Mouse (Mus musculus) hindbrain, embryonic 13.5 days (tissue): ENCODE measurements at regions not wholly inside any gene's neighbourhood (a gene's known extent, or its start where the extent isn't known, plus 50 kb on each side); places are given as distances from the start of the nearest gene placed in this dataset.
A peak's percentile ranks its signal among the peaks of the same experiment; 100 is the strongest.
"Not testable (repeated sequence)": the region's sequence is repeated elsewhere in the genome, so short reads cannot be mapped to it uniquely, and the experiment has no call there.

Source experiments
- ATAC-seq: fragments of 200-750 bp; cut with Nextera tagmentation; 2 replicates; pipeline ENCODE4 v1.8.0; 2017; ENCODE audit warnings: moderate TSS enrichment; ENCODE audit not compliant: low FRiP score
- H3K27ac ChIP-seq: fragments of 300-500 bp; sonication (generic); 2 replicates; pipeline ENCODE4 v1.5.1; 2015; ENCODE audit warnings: inconsistent platforms, mild to moderate bottlenecking, moderate library complexity
- H3K27me3 ChIP-seq: fragments of 300-500 bp; sonication (generic); 2 replicates; pipeline ENCODE4 v1.6.1; 2015; ENCODE audit warnings: mild to moderate bottlenecking, inconsistent platforms
- H3K36me3 ChIP-seq: fragments of 300-500 bp; sonication (generic); 2 replicates; pipeline ENCODE4 v1.6.1; 2015; ENCODE audit warnings: mild to moderate bottlenecking, inconsistent platforms
- H3K4me1 ChIP-seq: fragments of 300-500 bp; sonication (generic); replicated peaks from 2 replicates; pipeline ENCODE4 v1.6.1; 2015; ENCODE audit warnings: inconsistent platforms
- H3K4me2 ChIP-seq: fragments of 300-500 bp; sonication (generic); 2 replicates; pipeline ENCODE4 v1.6.1; 2015; ENCODE audit warnings: inconsistent platforms, mild to moderate bottlenecking, moderate library complexity
- H3K4me3 ChIP-seq: fragments of 300-500 bp; sonication (generic); 2 replicates; pipeline ENCODE4 v1.5.1; 2015; ENCODE audit warnings: mild to moderate bottlenecking, inconsistent platforms
- H3K9ac ChIP-seq: fragments of 300-500 bp; sonication (generic); 2 replicates; pipeline ENCODE4 v1.6.1; 2015; ENCODE audit warnings: mild to moderate bottlenecking, inconsistent platforms
- H3K9me3 ChIP-seq: fragments of 300-500 bp; sonication (generic); 2 replicates; pipeline ENCODE4 v1.6.1; 2016; ENCODE audit warnings: inconsistent platforms
- WGBS: fragments of 180-500 bp; shearing (Covaris S2); methylation state at CpG from one replicate; pipeline ENCODE4 v1.1.7; 2015; 5-methylcytosine and 5-hydroxymethylcytosine counted together

- no peaks in the 10 kb centered on the region for H3K27me3 ChIP-seq
- no peaks in the 10 kb centered on the region for H3K9me3 ChIP-seq
- 84% methylated on average over 4 of the region's 4 CpGs for WGBS
- no peak for ATAC-seq
- no peak overlapping the region for H3K27ac ChIP-seq
- H3K4me2 ChIP-seq = no peak overlapping the region
- no peak overlapping the region for H3K9ac ChIP-seq
- H3K4me3 ChIP-seq = no peak overlapping the region
- H3K4me1 ChIP-seq = no peaks in the 10 kb centered on the region
- H3K36me3 ChIP-seq = no peaks in the 10 kb centered on the region
Observed at GRCm38 (mm10) chr13:45130516-45131249, 52.2 kb downstream of the Gm9817 start.

GRCm38 (mm10) chr13:45140616-45141015, 62.1 kb downstream of the Gm9817 start:
- Histone ChIP-seq H3K36me3 (no peaks in the 10 kb centered on the region), H3K27ac (no peak overlapping the region), H3K9me3 (peaks cover 7% of the 10 kb centered on the region; the same call in 1 of the 2 replicates), H3K4me1 (no peaks in the 10 kb centered on the region), H3K27me3 (no peaks in the 10 kb centered on the region), H3K9ac (no peak overlapping the region), H3K4me2 (no peak overlapping the region), H3K4me3 (no peak overlapping the region)
- WGBS = 90% methylated on average over 2 of the region's 2 CpGs
- ATAC-seq = no peak

GRCm38 (mm10) chr13:45145129-45145528, 66.6 kb downstream of the Gm9817 start:
- no peaks in the 10 kb centered on the region for H3K36me3 ChIP-seq
- H3K27me3 ChIP-seq = no peaks in the 10 kb centered on the region
- H3K9me3 ChIP-seq = no peaks in the 10 kb centered on the region
- H3K4me1 ChIP-seq = no peaks in the 10 kb centered on the region; the same call in 1 of the 2 replicates
- no peak overlapping the region for H3K4me3 ChIP-seq
- WGBS = 88% methylated on average over 6 of the region's 6 CpGs
- H3K9ac ChIP-seq = no peak overlapping the region
- no peak for ATAC-seq
- H3K27ac ChIP-seq = no peak overlapping the region
- no peak overlapping the region for H3K4me2 ChIP-seq

GRCm38 (mm10) chr13:45156223-45156622, 77.7 kb downstream of the Gm9817 start:
- H3K27ac ChIP-seq = no peak overlapping the region
- H3K4me3 ChIP-seq = no peak overlapping the region
- no peaks in the 10 kb centered on the region for H3K9me3 ChIP-seq
- 0 out of 2 replicates have a peak, but pooled peaks cover 4% of the 10 kb centered on the region for H3K27me3 ChIP-seq
- WGBS = 70% methylated on average over 3 of the region's 3 CpGs
- H3K4me2 ChIP-seq = no peak overlapping the region
- ATAC-seq = no peak
- H3K4me1 ChIP-seq = no peaks in the 10 kb centered on the region
- no peaks in the 10 kb centered on the region for H3K36me3 ChIP-seq
- no peak overlapping the region for H3K9ac ChIP-seq

- ATAC-seq = no peak
- Histone ChIP-seq H3K4me2 (no peak overlapping the region), H3K9me3 (no peaks in the 10 kb centered on the region), H3K4me3 (no peak overlapping the region), H3K27me3 (0 out of 2 replicates have a peak, but pooled peaks cover 4% of the 10 kb centered on the region), H3K36me3 (no peaks in the 10 kb centered on the region), H3K9ac (no peak overlapping the region), H3K27ac (no peak overlapping the region), H3K4me1 (no peaks in the 10 kb centered on the region)
- WGBS = 95% methylated on average over 2 of the region's 2 CpGs
Observed at GRCm38 (mm10) chr13:45156982-45157381, 78.5 kb downstream of the Gm9817 start.

- Histone ChIP-seq H3K27me3 (no peaks in the 10 kb centered on the region), H3K9me3 (no peaks in the 10 kb centered on the region), H3K36me3 (no peaks in the 10 kb centered on the region), H3K9ac (no peak overlapping the region), H3K4me1 (peaks cover 9% of the 10 kb centered on the region; the same call in 1 of the 2 replicates), H3K27ac (no peak overlapping the region), H3K4me3 (no peak overlapping the region), H3K4me2 (no peak overlapping the region)
- WGBS = 92% methylated on average over 5 of the region's 5 CpGs
- ATAC-seq = no peak
Observed at GRCm38 (mm10) chr13:45160281-45160680, 81.8 kb downstream of the Gm9817 start.

- no peak overlapping the region for H3K4me2 ChIP-seq
- ATAC-seq = no peak; the same call in 1 of the 2 replicates
- H3K9ac ChIP-seq = no peak overlapping the region
- 39% methylated on average over 6 of the region's 6 CpGs for WGBS
- H3K36me3 ChIP-seq = no peaks in the 10 kb centered on the region
- H3K9me3 ChIP-seq = no peaks in the 10 kb centered on the region
- peak overlapping the region; percentile 52; the same call in 1 of the 2 replicates for H3K27ac ChIP-seq
- H3K27me3 ChIP-seq = no peaks in the 10 kb centered on the region
- peaks cover 9% of the 10 kb centered on the region; the same call in 1 of the 2 replicates for H3K4me1 ChIP-seq
- H3K4me3 ChIP-seq = no peak overlapping the region
Observed at GRCm38 (mm10) chr13:45164001-45164778, 85.7 kb downstream of the Gm9817 start.

GRCm38 (mm10) chr13:45165159-45165558, 86.7 kb downstream of the Gm9817 start:
- Histone ChIP-seq H3K27me3 (no peaks in the 10 kb centered on the region), H3K9me3 (no peaks in the 10 kb centered on the region), H3K27ac (no peak overlapping the region), H3K4me1 (peaks cover 9% of the 10 kb centered on the region; the same call in 1 of the 2 replicates), H3K4me3 (no peak overlapping the region), H3K36me3 (no peaks in the 10 kb centered on the region), H3K9ac (no peak overlapping the region), H3K4me2 (no peak overlapping the region)
- 83% methylated on average over 3 of the region's 3 CpGs for WGBS
- no peak for ATAC-seq

GRCm38 (mm10) chr13:45169716-45170115, 91.2 kb downstream of the Gm9817 start:
- Histone ChIP-seq H3K27ac (no peak overlapping the region), H3K4me2 (no peak overlapping the region), H3K9ac (no peak overlapping the region), H3K36me3 (no peaks in the 10 kb centered on the region), H3K9me3 (peaks cover 7% of the 10 kb centered on the region), H3K4me3 (no peak overlapping the region), H3K27me3 (no peaks in the 10 kb centered on the region), H3K4me1 (0 out of 2 replicates have a peak, but pooled peaks cover under 1% of the 10 kb centered on the region)
- ATAC-seq = no peak

GRCm38 (mm10) chr13:45173139-45173538, 94.6 kb downstream of the Gm9817 start:
- Histone ChIP-seq H3K4me2 (no peak overlapping the region), H3K27me3 (no peaks in the 10 kb centered on the region), H3K9me3 (peaks cover 7% of the 10 kb centered on the region), H3K36me3 (no peaks in the 10 kb centered on the region), H3K9ac (no peak overlapping the region), H3K4me1 (no peaks in the 10 kb centered on the region), H3K27ac (no peak overlapping the region), H3K4me3 (no peak overlapping the region)
- ATAC-seq = no peak
- 90% methylated on average over 9 of the region's 9 CpGs for WGBS

GRCm38 (mm10) chr13:45175711-45176205, 97.3 kb downstream of the Gm9817 start:
- H3K27ac ChIP-seq, H3K9ac ChIP-seq, H3K36me3 ChIP-seq, H3K4me1 ChIP-seq, ATAC-seq, H3K27me3 ChIP-seq, H3K9me3 ChIP-seq, H3K4me3 ChIP-seq, H3K4me2 ChIP-seq: not testable (repeated sequence)
- WGBS = 92% methylated on average over 3 of the region's 3 CpGs

- no peak overlapping the region for H3K4me2 ChIP-seq
- no peaks in the 10 kb centered on the region for H3K9me3 ChIP-seq
- no peaks in the 10 kb centered on the region for H3K36me3 ChIP-seq
- H3K9ac ChIP-seq = no peak overlapping the region
- H3K27ac ChIP-seq = no peak overlapping the region
- no peak overlapping the region for H3K4me3 ChIP-seq
- ATAC-seq = no peak
- no peaks in the 10 kb centered on the region for H3K27me3 ChIP-seq
- 100% methylated on average over 1 of the region's 1 CpGs for WGBS
- H3K4me1 ChIP-seq = no peaks in the 10 kb centered on the region
Observed at GRCm38 (mm10) chr13:45181529-45182230, 103.2 kb downstream of the Gm9817 start.
